Mouse (Mus musculus) MEL (cell line): ENCODE results near the gene Pfkfb3. TPM values are rescaled to one million over a fixed set of nuclear protein-coding genes. Genes with fewer than 3 reads are reported as not detected.

ENCODE experiments used
- DNase-seq: peaks from one replicate; pipeline ENCODE4 v3.0.0; 2011; ENCODE audit warnings: low read depth, low spot score
- H3K27ac ChIP-seq: 2 replicates; pipeline ENCODE4 v1.5.1; 2012; ENCODE audit warnings: low read depth, mild to moderate bottlenecking, control low read depth, low read length, moderate library complexity; ENCODE audit not compliant: control insufficient read depth
- H3K27me3 ChIP-seq, 2 experiments: fragments of 150-350 bp in 1 of 2; sonication (generic) in 1 of 2; 2 replicates each; pipeline ENCODE4 v1.6.1; 2012; ENCODE audit warnings: low read length in 2 of 2, mild to moderate bottlenecking in 2 of 2, improper control_type of control experiment in 1 of 2, moderate library complexity in 1 of 2; ENCODE audit not compliant: insufficient read depth in 2 of 2, control insufficient read depth in 1 of 2
- H3K36me3 ChIP-seq, 2 experiments: 2 replicates each; pipeline ENCODE4 v1.6.1; 2012 to 2014; ENCODE audit warnings: low read length in 2 of 2, improper control_type of control experiment in 1 of 2, inconsistent platforms in 1 of 2, mild to moderate bottlenecking in 1 of 2; ENCODE audit not compliant: insufficient read depth in 2 of 2, control insufficient read depth in 1 of 2
- H3K4me1 ChIP-seq, 2 experiments: fragments of 150-350 bp in 1 of 2; sonication (generic) in 1 of 2; 2 replicates each; pipeline ENCODE4 v1.6.1; 2012; ENCODE audit warnings: low read length in 2 of 2, improper control_type of control experiment in 1 of 2, mild to moderate bottlenecking in 1 of 2; ENCODE audit not compliant: insufficient read depth in 2 of 2, control insufficient read depth in 1 of 2
- H3K4me3 ChIP-seq, 2 experiments: fragments of 150-350 bp in 1 of 2; sonication (generic) in 1 of 2; 2 replicates each; pipeline ENCODE4 v1.5.1; 2012; ENCODE audit warnings: low read depth in 2 of 2, low read length in 2 of 2, mild to moderate bottlenecking in 2 of 2, moderate library complexity in 2 of 2, control low read depth in 1 of 2, improper control_type of control experiment in 1 of 2; ENCODE audit not compliant: control insufficient read depth in 1 of 2, insufficient read depth in 1 of 2
- H3K79me2 ChIP-seq: 2 replicates; pipeline ENCODE4 v1.6.1; 2012; ENCODE audit warnings: mild to moderate bottlenecking, low read length, moderate library complexity; ENCODE audit not compliant: control insufficient read depth, poor library complexity, insufficient read depth
- H3K9ac ChIP-seq: 2 replicates; pipeline ENCODE4 v1.6.1; 2012; ENCODE audit warnings: low read depth, mild to moderate bottlenecking, control low read depth, low read length, moderate library complexity; ENCODE audit not compliant: control insufficient read depth, poor library complexity, severe bottlenecking
- H3K9me3 ChIP-seq: fragments of 150-350 bp; sonication (generic); replicated peaks from 2 replicates; pipeline ENCODE4 v1.6.1; 2012; ENCODE audit warnings: mild to moderate bottlenecking, low read length, improper control_type of control experiment, moderate library complexity; ENCODE audit not compliant: insufficient read depth
- BHLHE40 ChIP-seq: IDR thresholded peaks from 2 replicates; pipeline ENCODE4 v1.6.1; 2012; ENCODE audit warnings: low read depth, mild to moderate bottlenecking, inconsistent platforms, low read length, improper control_type of control experiment, borderline replicate concordance
- EP300 ChIP-seq, 2 experiments: IDR thresholded peaks; 2 replicates each; pipeline ENCODE4 v1.6.1; 2011; ENCODE audit warnings: improper control_type of control experiment in 2 of 2, low read length in 2 of 2, low read depth in 1 of 2, mild to moderate bottlenecking in 1 of 2
- GABPA ChIP-seq: IDR thresholded peaks from 2 replicates; pipeline ENCODE4 v1.6.1; 2012; ENCODE audit warnings: low read depth, mild to moderate bottlenecking, inconsistent platforms, low read length, improper control_type of control experiment, moderate library complexity
- GATA1 ChIP-seq: IDR thresholded peaks from 2 replicates; pipeline ENCODE4 v1.6.1; 2011; ENCODE audit warnings: low read depth, low read length, improper control_type of control experiment
- JUND ChIP-seq: IDR thresholded peaks from 2 replicates; pipeline ENCODE4 v1.6.1; 2011; ENCODE audit warnings: low read depth, mild to moderate bottlenecking, improper control_type of control experiment, low read length
- KAT2A ChIP-seq: conservative IDR thresholded peaks from 2 replicates; pipeline ENCODE4 v1.6.1; 2012; ENCODE audit warnings: low read depth, low read length, improper control_type of control experiment, inconsistent platforms
- MAFK ChIP-seq: IDR thresholded peaks from 2 replicates; pipeline ENCODE4 v1.6.1; 2011; ENCODE audit warnings: low read depth, mild to moderate bottlenecking, low read length, improper control_type of control experiment, borderline replicate concordance
- MAZ ChIP-seq: IDR thresholded peaks from 2 replicates; pipeline ENCODE4 v1.6.1; 2012; ENCODE audit warnings: low read depth, mild to moderate bottlenecking, inconsistent platforms, low read length, improper control_type of control experiment
- MEF2A ChIP-seq: IDR thresholded peaks from 2 replicates; pipeline ENCODE4 v1.6.1; 2014; ENCODE audit warnings: low read depth, mild to moderate bottlenecking, inconsistent platforms, low read length, improper control_type of control experiment; ENCODE audit not compliant: poor library complexity, insufficient replicate concordance, severe bottlenecking; ENCODE audit errors: extremely low read depth
- MYB ChIP-seq: IDR thresholded peaks from 2 replicates; pipeline ENCODE4 v1.6.1; 2011; ENCODE audit warnings: mild to moderate bottlenecking, low read depth, low read length, improper control_type of control experiment
- NELFE ChIP-seq: IDR thresholded peaks from 2 replicates; pipeline ENCODE4 v1.6.1; 2011; ENCODE audit warnings: low read depth, low read length, improper control_type of control experiment
- NRF1 ChIP-seq: IDR thresholded peaks from 2 replicates; pipeline ENCODE4 v1.6.1; 2014; ENCODE audit warnings: low read depth, mild to moderate bottlenecking, inconsistent platforms, low read length, improper control_type of control experiment, moderate library complexity; ENCODE audit not compliant: poor library complexity, insufficient read depth, severe bottlenecking
- POLR2AphosphoS2 ChIP-seq: IDR thresholded peaks from 2 replicates; pipeline ENCODE4 v1.6.1; 2011; ENCODE audit warnings: low read length, improper control_type of control experiment
- POLR2AphosphoS5 ChIP-seq: IDR thresholded peaks from 2 replicates; pipeline ENCODE4 v1.6.1; 2012; ENCODE audit warnings: low read depth, borderline replicate concordance, mild to moderate bottlenecking, inconsistent platforms, low read length, moderate library complexity, mixed read lengths
- RAD21 ChIP-seq: IDR thresholded peaks from 2 replicates; pipeline ENCODE4 v1.6.1; 2011; ENCODE audit warnings: mild to moderate bottlenecking, low read depth, low read length, improper control_type of control experiment
- SMC3 ChIP-seq: IDR thresholded peaks from 2 replicates; pipeline ENCODE4 v1.6.1; 2011; ENCODE audit warnings: low read depth, low read length, improper control_type of control experiment
- TCF12 ChIP-seq: IDR thresholded peaks from 2 replicates; pipeline ENCODE4 v1.6.1; 2014; ENCODE audit warnings: low read depth, mild to moderate bottlenecking, inconsistent platforms, low read length, improper control_type of control experiment, moderate library complexity
- UBTF ChIP-seq: IDR thresholded peaks from 2 replicates; pipeline ENCODE4 v1.6.1; 2012; ENCODE audit warnings: low read depth, mild to moderate bottlenecking, inconsistent platforms, low read length, improper control_type of control experiment, moderate library complexity, borderline replicate concordance; ENCODE audit not compliant: insufficient read depth
- ZMIZ1 ChIP-seq: IDR thresholded peaks from 2 replicates; pipeline ENCODE4 v1.6.1; 2012; ENCODE audit warnings: low read depth, mild to moderate bottlenecking, inconsistent platforms, low read length, improper control_type of control experiment, moderate library complexity
- ZNF384 ChIP-seq: IDR thresholded peaks from 2 replicates; pipeline ENCODE4 v1.6.1; 2012; ENCODE audit warnings: low read depth, mild to moderate bottlenecking, inconsistent platforms, low read length, improper control_type of control experiment
- polyA plus RNA-seq, 2 experiments: library from polyadenylated mRNA; stranded (reverse) in 1 of 2; unstranded in 1 of 2; fragments of >175 nt in 1 of 2; fragments of >200 nt in 1 of 2; gene quantifications; 2 replicates each; pipeline versions ENCODE4 v1.2.1 to v1.2.4; 2012; ENCODE audit warnings: low replicate concordance in 2 of 2, low read depth in 1 of 2; ENCODE audit not compliant: insufficient read length in 2 of 2, insufficient read depth in 1 of 2, missing spikeins in 1 of 2
- total RNA-seq: library from RNA; depleted of rRNA; stranded (reverse); fragments of 300-350 nt; gene quantifications from 2 replicates; pipeline ENCODE4 v1.2.3, GENCODE M21; 2012

Pfkfb3 gene
- total and polyA plus RNA-seq, 3 experiments: 9.9 to 13.8 TPM; not detected in 1

GRCm38 (mm10) chr2:11552966-11553451 is 868 bp downstream of the Pfkfb3 start:
- peak overlapping the region; percentile 63 for H3K9ac ChIP-seq
- TF ChIP-seq BHLHE40: no peak
- no peak for TF ChIP-seq EP300 (IDR thresholded peaks at IDR 0.05; ENCODE audit: low read depth in 1 of 2, low read length in 2 of 2)
- TF ChIP-seq JUND: no peak
- TF ChIP-seq POLR2AphosphoS2: no peak
- TF ChIP-seq NRF1: no peak
- TF ChIP-seq MYB: no peak
- no peak for TF ChIP-seq TCF12
- TF ChIP-seq POLR2AphosphoS5: no peak
- TF ChIP-seq GATA1: no peak
- TF ChIP-seq NELFE: no peak
- TF ChIP-seq KAT2A: no peak
- TF ChIP-seq MAFK: no peak
- TF ChIP-seq RAD21: no peak
- TF ChIP-seq ZMIZ1: no peak
- TF ChIP-seq SMC3: no peak
- no peak for TF ChIP-seq GABPA
- no peak for TF ChIP-seq ZNF384
- no peak for TF ChIP-seq MEF2A
- TF ChIP-seq UBTF: no peak
- TF ChIP-seq MAZ: no peak
- 0 out of 4 replicates have a peak, but pooled peaks cover 0 to 2% of the 10 kb centered on the region in 2 experiments for H3K36me3 ChIP-seq
- H3K27me3 ChIP-seq: no peaks in the 10 kb centered on the region
- no peaks in the 10 kb centered on the region for H3K9me3 ChIP-seq
- peak overlapping the region; percentile 62 to 91 for H3K4me3 ChIP-seq
- DNase-seq: peak; percentile 72
- peak overlapping the region; percentile 7 for H3K27ac ChIP-seq
- H3K4me1 ChIP-seq: peaks cover 0 to 4% of the 10 kb centered on the region in 2 experiments; a peak in 3 of 4 replicates
- H3K79me2 ChIP-seq: peaks cover 9% of the 10 kb centered on the region; the same call in 1 of the 2 replicates
